Mouse (Mus musculus): ENCODE data around the gene Gm10271. TPM values are rescaled to one million over a fixed set of nuclear protein-coding genes. Genes with fewer than 3 reads are reported as not detected.

Gm10271 gene
- polyA plus RNA-seq, 1 experiment from 2014 or later = not detected

DNA sequence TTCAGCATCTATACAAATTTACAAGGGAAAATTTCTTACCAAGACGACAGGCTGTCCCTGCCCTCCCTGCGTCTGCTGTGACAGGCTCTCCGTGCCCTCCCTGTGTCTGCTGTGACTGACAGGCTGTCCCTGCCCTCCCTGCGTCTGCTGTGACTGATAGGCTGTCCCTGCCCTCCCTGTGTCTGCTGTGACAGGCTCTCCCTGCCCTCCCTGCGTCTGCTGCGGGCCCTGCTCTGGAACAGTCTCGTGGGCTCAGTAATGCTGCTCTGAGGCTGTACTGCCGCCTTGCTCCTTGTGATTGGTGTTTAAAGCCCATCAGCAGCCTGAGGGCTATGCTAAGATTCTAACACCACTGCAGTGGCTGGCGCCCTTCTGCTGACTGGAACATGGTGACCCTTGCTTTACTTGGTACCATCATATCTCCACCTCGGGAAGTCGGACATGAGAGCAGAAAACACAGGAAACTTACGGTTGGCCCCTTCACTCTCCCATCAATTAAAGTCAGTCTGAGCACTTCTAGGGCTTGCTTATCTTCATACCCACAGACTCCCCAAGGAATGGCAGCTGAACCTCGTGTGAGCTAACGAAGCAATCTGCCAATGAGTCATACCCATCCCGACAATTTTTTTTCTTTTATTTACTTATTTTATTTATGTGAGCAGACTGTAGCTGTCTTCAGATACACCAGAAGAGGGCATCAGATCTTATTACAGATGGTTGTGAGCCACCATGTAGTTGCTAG is 63.3 kb downstream of the Gm10271 start:
- 72% methylated on average over 15 of the region's 15 CpGs for WGBS
- no peak overlapping the region for H3K9ac ChIP-seq
- no peak overlapping the region for H3K4me3 ChIP-seq
- H3K4me2 ChIP-seq = no peak overlapping the region
- H3K4me1 ChIP-seq (replicated peaks) = no peaks in the 10 kb centered on the region
- ATAC-seq (ENCODE audit: low FRiP score) = no peak
- peaks cover 88% of the 10 kb centered on the region for H3K36me3 ChIP-seq
- no peaks in the 10 kb centered on the region for H3K9me3 ChIP-seq
- no peak overlapping the region for H3K27ac ChIP-seq
- H3K27me3 ChIP-seq = no peaks in the 10 kb centered on the region

Other genes starting within 250 kb of the Gm10271 start
- 0.05 and 0.19 TPM in 2 replicates for gene Myrfl, start 75.7 kb downstream of the Gm10271 start, polyA plus RNA-seq (2015; fragmentation: Nextera tagmentation; extraction: Ambion mirVana)
- gene Rab3ip, start 21.8 kb downstream of the Gm10271 start, polyA plus RNA-seq (2015; fragmentation: Nextera tagmentation; extraction: Ambion mirVana) = 46.1 and 49.7 TPM in 2 replicates
- gene Best3, start 13.7 kb upstream of the Gm10271 start, polyA plus RNA-seq (2015; fragmentation: Nextera tagmentation; extraction: Ambion mirVana) = 0.08 and 0.14 TPM in 2 replicates
- gene Lrrc10, start 72.7 kb upstream of the Gm10271 start, polyA plus RNA-seq (2015; fragmentation: Nextera tagmentation; extraction: Ambion mirVana) = not detected in 2 replicates
- 276 and 284 TPM in 2 replicates for gene Cct2, start 91.2 kb upstream of the Gm10271 start, polyA plus RNA-seq (2015; fragmentation: Nextera tagmentation; extraction: Ambion mirVana)
- gene Frs2, start 175.9 kb upstream of the Gm10271 start, polyA plus RNA-seq (2015; fragmentation: Nextera tagmentation; extraction: Ambion mirVana) = 18.6 and 20.5 TPM in 2 replicates

Measured in hindbrain, embryonic 13.5 days (tissue).